Mouse (Mus musculus) gastrocnemius, postnatal 10 days (tissue): ENCODE measurements around the gene Smc5. TPM values are rescaled to one million over a fixed set of nuclear protein-coding genes. Genes with fewer than 3 reads are reported as not detected.

Source experiments
- DNase-seq: peaks from one replicate; pipeline ENCODE4 v3.0.0; 2021; ENCODE audit warnings: mixed read lengths
- total RNA-seq, 2 experiments: library from RNA; stranded (reverse); gene quantifications; 2 replicates each; pipeline ENCODE4 v1.2.3; 2021

Gene Smc5
- total RNA-seq, 2 experiments from 2014 or later = 19.1 to 25.8 TPM

- DNase-seq = no peak
These were observed 84.0 kb downstream of the Smc5 start for GRCm38 (mm10) chr19:23189744-23190143.

DNA sequence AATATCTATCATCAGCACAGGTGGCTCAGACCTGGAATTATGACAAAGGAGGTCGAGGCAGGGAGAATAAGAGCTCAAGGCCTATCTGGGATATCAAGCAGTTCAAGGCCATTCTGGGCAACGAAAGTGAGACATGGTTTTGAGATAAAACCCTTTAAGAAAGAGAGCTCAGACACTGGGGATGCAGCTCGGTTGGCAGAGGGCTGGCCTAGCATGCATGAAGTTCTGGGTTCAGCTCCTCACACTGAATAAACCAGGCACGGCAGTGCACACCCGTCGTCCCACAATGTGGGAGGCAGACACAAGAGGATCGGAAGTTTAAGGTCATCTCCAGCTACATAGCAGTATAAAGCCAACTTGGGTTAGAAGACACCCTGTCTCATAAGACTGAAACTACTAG lies 84.7 kb downstream of the Smc5 start:
- DNase-seq = no peak

DNA sequence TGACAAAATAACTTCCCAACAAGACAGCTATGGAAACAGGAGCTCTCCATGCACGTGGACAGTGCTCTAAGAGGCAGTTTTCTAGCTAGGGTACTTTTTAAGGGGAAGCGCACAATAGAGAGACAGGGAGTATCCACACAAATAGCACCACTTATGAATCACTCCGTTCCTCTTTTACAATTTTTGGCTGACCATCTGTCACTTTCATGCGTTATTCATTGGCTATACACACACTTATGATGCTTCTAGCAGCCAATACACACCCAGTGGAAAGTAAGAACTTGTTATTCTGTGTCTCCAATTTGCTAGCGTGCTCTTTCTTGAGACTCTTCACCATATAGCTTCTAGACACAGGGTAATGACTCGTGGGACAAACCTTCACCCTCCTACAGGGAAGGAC lies 86.0 kb downstream of the Smc5 start:
- DNase-seq = no peak

GRCm38 (mm10) chr19:23184068-23184467 lies 89.6 kb downstream of the Smc5 start:
- no peak for DNase-seq

GRCm38 (mm10) chr19:23183493-23183892 lies 90.2 kb downstream of the Smc5 start:
- DNase-seq = no peak

DNA sequence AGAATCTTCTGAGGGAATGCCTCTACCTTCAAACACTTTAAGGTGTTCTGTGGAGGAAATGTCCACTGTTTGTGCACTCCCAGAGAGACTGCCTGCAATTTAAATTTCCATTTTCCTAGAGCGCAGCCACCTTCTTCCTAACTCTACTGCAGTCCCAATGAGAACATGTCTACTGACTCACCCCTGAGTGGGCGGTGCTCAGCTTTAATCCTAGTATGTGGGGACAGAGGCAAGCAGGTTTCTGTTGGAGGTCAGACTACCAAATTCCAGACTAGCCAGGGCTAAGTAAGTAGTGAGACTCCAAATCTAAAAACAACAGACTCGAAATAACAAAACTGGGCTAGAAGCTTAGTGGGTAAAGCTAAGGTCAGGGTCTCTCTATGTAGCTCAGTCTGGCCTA lies 95.2 kb downstream of the Smc5 start:
- no peak for DNase-seq

DNA sequence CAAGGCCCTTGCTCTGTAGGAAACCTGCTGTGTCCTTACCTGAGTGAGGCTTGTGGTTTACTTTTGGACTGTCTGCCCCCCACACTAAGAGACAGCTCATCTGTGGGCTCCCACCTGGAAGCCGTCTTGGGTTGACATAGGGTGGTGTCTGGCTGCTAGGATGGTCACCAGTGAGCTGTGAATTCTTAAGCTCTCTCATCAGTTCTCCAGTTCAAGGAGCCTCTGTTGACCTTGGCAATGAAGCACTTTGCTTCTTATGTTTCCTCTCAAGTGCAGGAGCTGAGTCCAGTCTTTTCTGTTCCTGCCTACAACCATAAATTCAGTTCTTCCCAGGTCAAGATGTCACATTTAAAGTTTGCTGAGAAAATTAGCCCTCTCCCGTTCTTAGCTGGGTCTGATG lies 98.2 kb downstream of the Smc5 start:
- DNase-seq = no peak

GRCm38 (mm10) chr19:23175090-23175489 lies 98.6 kb downstream of the Smc5 start:
- DNase-seq = no peak

- no peak for DNase-seq
These were observed 102.6 kb downstream of the Smc5 start for GRCm38 (mm10) chr19:23171136-23171535.

GRCm38 (mm10) chr19:23170476-23170875 lies 103.2 kb downstream of the Smc5 start:
- DNase-seq = no peak

GRCm38 (mm10) chr19:23169659-23170050 lies 104.0 kb downstream of the Smc5 start:
- DNase-seq = no peak

- no peak for DNase-seq
These were observed 104.6 kb downstream of the Smc5 start for GRCm38 (mm10) chr19:23168899-23169658.

DNA sequence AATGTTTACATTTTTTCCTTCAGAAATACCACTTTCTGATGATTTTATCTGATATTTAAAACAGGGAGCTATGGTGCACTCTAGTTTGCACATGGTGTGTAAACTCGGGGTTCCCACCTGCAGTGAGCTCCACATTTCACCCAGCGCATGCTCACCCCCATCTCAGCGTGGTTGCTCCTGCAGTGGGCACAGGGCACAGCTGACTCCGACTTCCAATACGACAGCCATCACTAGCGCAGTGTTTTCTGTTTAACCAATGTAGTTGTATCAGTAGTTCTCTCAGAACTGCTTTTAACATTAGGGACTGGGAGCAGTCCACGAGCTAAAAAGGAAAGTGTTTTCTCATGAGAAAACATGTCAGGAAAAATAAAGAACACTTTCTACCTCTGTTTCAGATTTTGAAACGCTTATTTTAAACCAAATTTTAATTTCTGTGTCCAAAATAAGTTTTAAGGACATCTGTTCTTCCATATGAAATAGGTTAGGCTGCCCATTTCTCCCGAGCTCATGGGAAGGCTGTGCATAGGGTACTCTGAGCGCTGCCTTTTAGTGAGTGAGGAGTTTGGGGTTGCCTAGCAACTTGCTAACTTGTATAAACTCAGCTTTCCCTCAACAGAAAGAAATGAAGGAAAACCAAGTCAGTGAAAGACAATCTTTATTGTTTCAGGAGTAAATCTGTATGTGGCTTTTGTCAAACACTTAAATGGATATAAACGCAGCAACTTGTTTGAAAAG lies 107.0 kb downstream of the Smc5 start:
- no peak for DNase-seq

DNA sequence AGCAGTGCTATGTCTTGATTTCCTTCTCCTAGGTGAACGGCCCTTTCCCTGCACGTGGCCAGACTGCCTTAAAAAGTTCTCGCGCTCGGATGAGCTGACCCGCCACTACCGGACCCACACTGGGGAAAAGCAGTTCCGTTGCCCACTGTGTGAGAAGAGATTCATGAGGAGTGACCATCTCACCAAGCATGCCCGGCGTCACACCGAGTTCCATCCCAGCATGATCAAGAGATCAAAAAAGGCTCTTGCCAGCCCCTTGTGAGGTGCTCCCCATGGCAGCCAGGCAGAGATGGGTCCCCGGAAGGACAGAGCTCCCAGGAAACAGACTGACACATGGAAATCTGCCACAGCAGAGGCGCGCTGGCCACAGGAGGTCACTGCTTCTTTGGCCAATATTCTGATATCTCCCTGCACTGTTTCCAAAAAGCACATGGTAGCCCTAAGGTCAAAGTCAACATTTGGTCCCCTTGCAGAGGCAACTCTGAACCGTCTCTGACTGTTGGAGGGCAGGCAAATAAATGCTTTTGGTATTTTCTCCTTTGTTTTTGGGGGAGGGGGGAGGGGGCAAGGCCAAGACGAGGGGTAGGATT lies 109.0 kb downstream of the Smc5 start:
- no peak for DNase-seq

GRCm38 (mm10) chr19:23163361-23163760 lies 110.3 kb downstream of the Smc5 start:
- no peak for DNase-seq

- DNase-seq = no peak
These were observed 110.8 kb downstream of the Smc5 start for GRCm38 (mm10) chr19:23162877-23163276.

- DNase-seq = no peak
These were observed 111.3 kb downstream of the Smc5 start for GRCm38 (mm10) chr19:23162387-23162809.

DNA sequence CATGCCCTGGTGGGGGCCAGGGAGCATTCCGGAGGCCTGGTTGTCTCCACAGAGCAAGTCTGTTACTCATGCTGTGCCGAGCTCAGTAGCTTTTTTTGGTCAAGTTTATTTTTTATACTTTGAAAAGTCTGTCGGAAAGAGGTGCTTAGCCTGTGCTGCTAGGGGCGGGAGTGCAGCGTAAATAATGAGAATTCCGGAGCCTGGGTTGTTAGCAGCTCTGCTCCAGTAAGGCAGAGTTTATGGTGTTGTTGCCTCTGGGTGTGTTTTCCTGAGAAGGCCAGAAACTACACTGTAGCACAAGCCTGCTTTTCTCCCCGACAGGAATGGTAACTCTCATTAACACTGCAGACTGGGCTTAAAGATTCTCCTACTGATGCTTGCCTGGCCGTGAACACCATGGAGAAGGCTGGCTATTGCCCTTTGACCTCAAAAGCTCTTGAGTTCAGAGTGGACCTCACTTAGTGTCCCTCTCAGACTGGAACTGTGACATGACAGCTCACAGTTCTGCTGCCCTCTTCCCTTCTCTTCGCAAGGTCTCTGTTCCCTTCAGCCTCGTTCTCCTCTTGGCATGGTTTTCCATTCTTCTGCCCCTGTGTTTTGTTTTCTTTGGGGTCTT lies 113.8 kb downstream of the Smc5 start:
- DNase-seq = no peak

Other genes starting within 250 kb of the Smc5 start
- gene Klf9, start 132.7 kb downstream of the Smc5 start, total RNA-seq = 10 to 100 TPM; 50.4 to 83.1 TPM
- gene Mamdc2, start 174.5 kb upstream of the Smc5 start, total RNA-seq = 1 to 10 TPM; 2.3 to 5.3 TPM